Mouse (Mus musculus): Measurements from ENCODE around the gene Plekhm2. TPM values are rescaled to one million over a fixed set of nuclear protein-coding genes. Genes with fewer than 3 reads are reported as not detected.

Gene Plekhm2
- total and polyA plus RNA-seq, 3 experiments, result 12.4 to 28.2 (median 13.7) TPM

GRCm38 (mm10) chr4:141648262-141648661 is 16.4 kb downstream of the Plekhm2 start:
- no peak overlapping the region for H3K4me3 ChIP-seq (replicated peaks in 1 of 3; ENCODE audit: low read depth in 2 of 3, low read length in 2 of 3, poor library complexity in 1 of 3)

DNA sequence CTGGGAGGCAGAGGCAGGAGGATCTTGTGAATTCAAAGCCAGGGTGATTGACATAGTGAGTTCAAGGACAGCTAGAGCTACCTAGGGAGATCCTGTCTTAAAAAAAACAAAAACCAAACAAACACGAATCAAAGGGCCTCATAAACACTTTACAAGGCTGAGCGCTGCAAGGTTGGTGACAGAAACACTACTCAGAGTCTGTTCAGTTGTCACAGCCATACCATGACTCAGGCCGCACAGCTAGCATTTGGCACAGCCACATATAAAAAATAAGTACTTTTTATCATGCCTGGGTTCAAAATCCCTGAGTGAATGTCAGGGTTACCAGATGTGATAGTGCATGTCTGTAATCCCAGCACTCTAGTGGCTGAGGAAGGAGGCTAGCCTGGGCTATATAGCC is 17.5 kb downstream of the Plekhm2 start:
- dilution Hi-C loops (cut with MboI; ENCODE audit: extremely low pct_ligation_motif_present, extremely low pct_unique_long_range_greater_than_20kb, low sequenced_read_pairs) (no loop called here), in situ Hi-C loops (cut with MboI; ENCODE audit: low pct_ligation_motif_present, low pct_unique_long_range_greater_than_20kb, low sequenced_read_pairs) (no loop called here)
- Histone ChIP-seq H3K4me3 (replicated peaks in 1 of 3; ENCODE audit: low read depth in 2 of 3, low read length in 2 of 3, poor library complexity in 1 of 3) (no peak overlapping the region), H3K4me1 (ENCODE audit: control insufficient read depth in 1 of 2, insufficient read depth in 2 of 2) (peaks cover 0 to 23% of the 10 kb centered on the region in 2 experiments; a peak in 2 of 4 replicates), H3K79me2 (replicated peaks; ENCODE audit: control insufficient read depth, extremely low read depth, insufficient read depth, poor library complexity, severe bottlenecking) (no peaks in the 10 kb centered on the region; the same call in 1 of the 2 replicates), H3K36me3 (replicated peaks in 1 of 2; ENCODE audit: control insufficient read depth in 1 of 2, insufficient read depth in 1 of 2, low read length in 1 of 2) (peaks cover 13 to 79% of the 10 kb centered on the region in 2 experiments), H3K9me3 (replicated peaks; ENCODE audit: low read length) (no peaks in the 10 kb centered on the region), H3K27ac (ENCODE audit: insufficient read depth, low read depth) (no peak overlapping the region), H3K4me2 (ENCODE audit: insufficient read depth, low read depth, poor library complexity, severe bottlenecking) (no peak overlapping the region), H3K27me3 (replicated peaks) (no peaks in the 10 kb centered on the region), H3K9ac (ENCODE audit: insufficient read depth, low read depth) (no peak overlapping the region)
- TF ChIP-seq MAFK (IDR thresholded peaks at IDR 0.05; ENCODE audit: insufficient replicate concordance, low read length), result no peak
- TF ChIP-seq ETS1 (conservative IDR thresholded peaks at IDR 0.05; ENCODE audit: low read depth, low read length), result no peak
- no peak for TF ChIP-seq UBTF (IDR thresholded peaks at IDR 0.05; ENCODE audit: low read depth, low read length)
- no peak for TF ChIP-seq IRF4 (IDR thresholded peaks at IDR 0.05; ENCODE audit: low read depth, low read length)
- no peak for TF ChIP-seq RAD21 (IDR thresholded peaks at IDR 0.05; ENCODE audit: low read depth, low read length)
- no peak for TF ChIP-seq GABPA (IDR thresholded peaks at IDR 0.05; ENCODE audit: insufficient replicate concordance, low read depth, low read length)
- no peak for TF ChIP-seq CHD2 (IDR thresholded peaks at IDR 0.05; ENCODE audit: low read length)
- no peak for TF ChIP-seq POLR2AphosphoS2 (IDR thresholded peaks at IDR 0.05; ENCODE audit: low read depth, low read length)
- TF ChIP-seq POLR2A (IDR thresholded peaks at IDR 0.05; ENCODE audit: low read depth, low read length), result no peak
- no peak for TF ChIP-seq SMC3 (IDR thresholded peaks at IDR 0.05; ENCODE audit: low read depth, low read length)
- TF ChIP-seq USF1 (IDR thresholded peaks at IDR 0.05; ENCODE audit: low read depth, low read length), result no peak
- no peak for TF ChIP-seq CHD1 (IDR thresholded peaks at IDR 0.05; ENCODE audit: low read depth, low read length)
- TF ChIP-seq ZNF384 (IDR thresholded peaks at IDR 0.05; ENCODE audit: low read depth, low read length), result no peak
- TF ChIP-seq MAZ (IDR thresholded peaks at IDR 0.05; ENCODE audit: low read depth, low read length), result no peak
- no peak for TF ChIP-seq USF2 (conservative IDR thresholded peaks at IDR 0.05; ENCODE audit: low read depth, low read length)
- no peak for TF ChIP-seq ZC3H11A (IDR thresholded peaks at IDR 0.05; ENCODE audit: low read depth, low read length)
- no peak for TF ChIP-seq JUN (IDR thresholded peaks at IDR 0.05; ENCODE audit: insufficient read depth, low read depth, low read length)
- TF ChIP-seq MEF2A (IDR thresholded peaks at IDR 0.05; ENCODE audit: borderline replicate concordance, low read depth, low read length), result no peak
- DNase-seq (ENCODE audit: extremely low read depth), result no peak

More at GRCm38 (mm10) chr4:141648262-141648661, 16.4 kb downstream of the Plekhm2 start:
- Histone ChIP-seq H3K9ac (ENCODE audit: insufficient read depth, low read depth) (no peak overlapping the region), H3K9me3 (replicated peaks; ENCODE audit: low read length) (no peaks in the 10 kb centered on the region), H3K4me1 (ENCODE audit: control insufficient read depth in 1 of 2, insufficient read depth in 2 of 2) (peaks cover 0 to 31% of the 10 kb centered on the region in 2 experiments; a peak in 2 of 4 replicates), H3K36me3 (replicated peaks in 1 of 2; ENCODE audit: control insufficient read depth in 1 of 2, insufficient read depth in 1 of 2, low read length in 1 of 2) (peaks cover 11 to 78% of the 10 kb centered on the region in 2 experiments), H3K27ac (ENCODE audit: insufficient read depth, low read depth) (no peak overlapping the region), H3K79me2 (replicated peaks; ENCODE audit: control insufficient read depth, extremely low read depth, insufficient read depth, poor library complexity, severe bottlenecking) (no peaks in the 10 kb centered on the region; the same call in 1 of the 2 replicates), H3K4me2 (ENCODE audit: insufficient read depth, low read depth, poor library complexity, severe bottlenecking) (no peak overlapping the region), H3K27me3 (replicated peaks) (no peaks in the 10 kb centered on the region)
- dilution Hi-C loops (cut with MboI; ENCODE audit: extremely low pct_ligation_motif_present, extremely low pct_unique_long_range_greater_than_20kb, low sequenced_read_pairs), result no loop called here
- no peak for DNase-seq (ENCODE audit: extremely low read depth)
- TF ChIP-seq EP300 (IDR thresholded peaks at IDR 0.05; ENCODE audit: low read length) (no peak), POLR2A (IDR thresholded peaks at IDR 0.05; ENCODE audit: low read depth, low read length) (no peak), JUN (IDR thresholded peaks at IDR 0.05; ENCODE audit: insufficient read depth, low read depth, low read length) (no peak), USF2 (conservative IDR thresholded peaks at IDR 0.05; ENCODE audit: low read depth, low read length) (no peak), KAT2A (IDR thresholded peaks at IDR 0.05; ENCODE audit: insufficient replicate concordance, low read length) (no peak), TBP (conservative IDR thresholded peaks at IDR 0.05; ENCODE audit: low read depth, low read length) (no peak), RCOR1 (conservative IDR thresholded peaks at IDR 0.05; ENCODE audit: low read depth, low read length) (no peak), CTCF (conservative IDR thresholded peaks at IDR 0.05 in 1 of 2, IDR thresholded peaks at IDR 0.05 in 1 of 2; ENCODE audit: low read depth in 2 of 2, low read length in 2 of 2) (no peak), UBTF (IDR thresholded peaks at IDR 0.05; ENCODE audit: low read depth, low read length) (no peak), ZMIZ1 (IDR thresholded peaks at IDR 0.05; ENCODE audit: low read depth, low read length) (no peak), IRF4 (IDR thresholded peaks at IDR 0.05; ENCODE audit: low read depth, low read length) (no peak), MAFK (IDR thresholded peaks at IDR 0.05; ENCODE audit: insufficient replicate concordance, low read length) (no peak), HCFC1 (IDR thresholded peaks at IDR 0.05; ENCODE audit: low read depth, low read length) (no peak), MEF2A (IDR thresholded peaks at IDR 0.05; ENCODE audit: borderline replicate concordance, low read depth, low read length) (no peak)
- in situ Hi-C loops (cut with MboI; ENCODE audit: low pct_ligation_motif_present, low pct_unique_long_range_greater_than_20kb, low sequenced_read_pairs), result no loop called here
